Mouse (Mus musculus) G1E (cell line): ENCODE measurements around the gene Aarsd1.

ENCODE experiments used
- CTCF ChIP-seq: IDR thresholded peaks from 2 replicates; pipeline ENCODE4 v1.5.1; 2012; ENCODE audit warnings: low read depth, low read length, inconsistent platforms, mixed read lengths
- GATA1 ChIP-seq: IDR thresholded peaks from 2 replicates; pipeline ENCODE4 v1.6.1; 2012; ENCODE audit warnings: borderline replicate concordance, low read length, inconsistent platforms, mixed read lengths
- GATA2 ChIP-seq: IDR thresholded peaks from 2 replicates; pipeline ENCODE4 v1.6.1; 2012; ENCODE audit warnings: low read depth, low read length, inconsistent platforms, borderline replicate concordance
- POLR2AphosphoS5 ChIP-seq: IDR thresholded peaks from 2 replicates; pipeline ENCODE4 v1.6.1; 2012; ENCODE audit warnings: low read depth, low read length, inconsistent platforms; ENCODE audit not compliant: insufficient replicate concordance
- TAL1 ChIP-seq: conservative IDR thresholded peaks from 2 replicates; pipeline ENCODE4 v1.6.1; 2012; ENCODE audit warnings: low read depth, low read length, inconsistent platforms, mixed read lengths

DNA sequence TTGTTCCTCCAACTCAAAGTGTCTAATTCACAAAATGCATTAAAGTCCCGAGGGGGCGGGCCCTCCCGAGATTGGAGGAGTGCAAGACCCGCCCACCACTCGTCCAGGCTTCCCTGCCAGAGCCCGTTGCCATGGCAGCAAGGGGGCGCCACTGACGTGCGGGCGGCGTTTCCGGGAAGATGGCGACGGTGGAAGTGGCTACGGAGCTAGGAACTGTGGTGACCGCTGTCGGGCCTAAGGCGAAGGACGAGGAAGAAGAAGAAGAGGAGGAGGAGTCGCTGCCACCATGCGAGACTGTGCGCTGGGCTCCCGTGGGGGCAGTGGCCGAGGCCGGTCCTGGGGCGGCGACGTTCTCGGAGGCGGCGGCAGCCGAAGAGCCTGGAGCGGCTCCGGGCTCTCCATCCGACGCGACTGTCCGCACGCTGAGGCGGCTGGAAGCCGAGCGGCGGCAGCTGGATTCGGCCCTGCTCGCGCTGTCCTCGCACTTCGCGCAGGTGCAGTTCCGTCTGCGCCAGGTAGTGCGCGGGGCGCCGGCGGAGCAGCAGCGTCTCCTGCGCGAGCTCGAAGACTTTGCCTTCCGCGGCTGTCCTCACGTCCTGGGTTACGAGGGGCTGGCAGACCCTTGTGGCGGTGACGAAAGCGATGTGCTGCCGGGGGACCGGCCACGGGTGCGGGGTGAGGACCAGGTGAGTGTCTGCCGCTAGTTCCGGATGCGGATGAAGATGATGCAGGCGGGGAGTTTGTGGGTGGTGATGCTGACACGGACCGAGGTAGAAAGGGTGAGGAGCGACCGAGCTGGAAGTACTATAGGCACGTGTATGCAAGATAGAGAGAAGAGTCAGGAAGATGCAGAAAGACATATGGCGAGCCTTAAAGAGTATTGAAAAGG is 7.8 kb upstream of the Aarsd1 start, which contains the start of the genes Rundc1 and Ptges3l:
- TF ChIP-seq CTCF (no peak), GATA1 (no peak), POLR2AphosphoS5 (no peak), TAL1 (no peak), GATA2 (no peak)
